Mouse (Mus musculus) urinary bladder, adult 18-20 months (tissue): ENCODE data around the gene Gusb.

ENCODE experiments used
- DNase-seq, 2 experiments: peaks; one replicate each; pipeline ENCODE4 v3.0.0; 2022; ENCODE audit warnings: low spot score in 2 of 2, mixed read lengths in 2 of 2

Gusb gene

GRCm38 (mm10) chr5:130023767-130024539, 21.1 kb upstream of the Gusb start:
- peak; percentile 76 to 87 for DNase-seq

DNA sequence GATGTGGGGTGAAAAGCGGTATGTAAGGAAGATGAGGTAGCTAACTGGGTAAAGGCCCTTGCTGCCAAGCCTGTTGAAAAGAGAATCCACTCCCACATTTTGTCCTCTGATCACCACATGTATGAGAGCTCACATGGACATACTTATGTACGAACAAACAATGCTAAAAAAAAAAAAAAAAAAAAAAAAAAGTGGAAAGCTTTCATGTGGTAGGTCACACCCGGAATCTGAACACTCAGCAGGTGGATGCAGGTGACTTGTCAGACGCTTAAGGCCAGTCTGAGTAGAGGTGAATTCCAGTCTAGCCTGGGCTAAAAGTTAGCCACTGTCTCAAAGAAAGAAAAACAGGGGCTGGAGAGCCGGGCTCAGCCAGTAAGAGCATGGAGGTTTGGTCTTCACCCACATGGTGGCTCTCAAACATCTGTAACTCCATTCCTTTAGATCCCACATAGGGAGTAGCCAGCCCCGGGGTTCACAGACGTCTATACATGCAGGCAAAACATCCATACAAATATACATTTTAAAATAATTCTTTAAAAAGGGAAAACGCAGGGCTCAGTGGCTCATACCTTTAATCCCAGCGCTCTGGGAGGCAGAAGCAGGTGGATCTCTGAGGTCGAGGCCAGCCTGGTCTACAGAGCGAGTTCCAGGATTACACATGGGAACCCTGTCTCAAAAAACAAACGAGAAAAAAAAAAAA, 20.4 kb upstream of the Gusb start:
- no peak for DNase-seq

- no peak for DNase-seq
These were observed 19.5 kb upstream of the Gusb start for GRCm38 (mm10) chr5:130022366-130022765.

DNA sequence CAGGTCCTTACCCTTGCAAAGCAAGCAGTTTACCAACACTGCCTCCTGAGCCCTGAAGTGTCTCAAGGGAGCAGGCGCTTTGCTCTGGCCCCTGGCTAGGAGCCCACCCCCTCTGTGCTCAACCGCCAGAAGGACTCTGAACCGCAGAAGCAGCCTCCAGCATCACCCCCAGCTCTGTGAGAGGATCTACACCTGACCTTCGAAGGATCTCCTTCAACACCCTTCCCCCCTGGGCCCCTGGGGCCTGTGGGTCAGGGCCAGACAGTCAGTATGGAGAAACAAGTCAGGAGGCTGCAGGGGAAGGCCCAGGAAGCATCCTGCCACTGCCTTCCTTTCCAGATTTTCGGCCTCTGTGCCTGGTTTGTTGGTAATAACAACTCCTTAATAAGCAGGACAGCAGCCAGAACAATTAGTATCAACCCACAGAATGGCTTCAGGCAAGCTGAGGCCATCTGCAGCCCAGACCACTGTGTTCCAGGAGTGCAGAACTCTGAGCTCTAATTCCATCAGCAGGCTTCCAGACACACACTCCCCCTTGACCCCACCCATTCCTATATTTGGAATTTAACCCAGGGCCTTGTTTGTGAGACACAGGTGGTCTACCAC, 18.6 kb upstream of the Gusb start:
- DNase-seq, result no peak

DNA sequence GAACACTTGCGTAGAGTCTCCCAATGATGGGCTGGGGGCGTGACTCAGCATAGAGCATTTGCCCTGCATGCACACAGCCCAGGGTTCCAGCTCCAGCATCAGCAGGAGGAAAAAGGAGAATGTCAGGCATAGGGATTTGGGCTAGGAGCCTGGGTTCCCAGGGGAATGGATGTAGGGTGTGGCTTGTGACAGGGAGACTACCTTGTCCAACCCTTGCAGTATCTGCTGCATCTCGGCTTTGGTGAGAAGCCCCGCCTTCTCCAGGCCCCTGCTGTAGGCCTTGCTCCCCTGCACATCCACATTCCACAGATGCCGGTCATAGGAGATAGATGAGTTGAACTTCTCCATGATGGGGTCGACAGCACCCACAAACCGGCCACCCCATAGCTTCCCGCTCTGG, 16.6 kb upstream of the Gusb start:
- no peak for DNase-seq

DNA sequence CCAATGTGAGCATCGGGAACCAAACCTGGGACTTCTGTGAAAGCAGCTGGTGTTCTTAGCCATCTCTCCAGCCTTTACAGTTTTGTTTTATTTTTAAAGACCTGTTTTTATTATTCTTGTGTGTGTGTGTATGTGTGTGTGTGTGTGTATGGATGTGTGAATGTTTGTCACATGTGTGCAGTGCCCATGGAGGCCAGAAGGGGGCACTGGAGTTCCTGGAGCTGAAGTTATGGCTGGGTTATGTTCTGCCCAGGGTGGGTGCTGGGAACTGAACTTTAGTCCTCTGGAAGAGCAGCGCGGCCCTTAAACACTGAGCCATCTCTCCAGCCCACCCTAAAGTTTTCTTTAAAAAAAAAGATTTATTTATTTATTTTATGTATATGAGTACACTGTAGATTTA, 12.3 kb upstream of the Gusb start:
- no peak for DNase-seq

DNA sequence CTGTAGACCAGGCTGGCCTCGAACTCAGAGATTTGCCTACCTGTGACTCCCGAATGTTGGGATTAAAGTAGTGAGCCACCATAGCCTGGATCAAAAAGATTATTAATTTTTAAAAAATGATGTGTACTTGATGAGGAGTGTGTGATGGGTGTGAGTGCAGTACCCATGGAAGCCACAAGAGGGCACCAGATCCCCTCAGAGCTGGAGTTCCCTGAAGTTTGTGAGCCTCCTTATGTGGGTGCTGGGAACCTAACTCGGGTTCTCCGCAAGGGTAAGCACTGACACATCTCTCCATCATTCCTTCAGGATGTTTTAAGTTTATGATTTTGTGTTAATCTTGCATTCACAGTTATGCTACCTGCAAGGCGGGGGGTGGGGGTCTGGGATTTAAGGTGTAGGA, 8.1 kb upstream of the Gusb start:
- no peak for DNase-seq

GRCm38 (mm10) chr5:130009784-130010183, 6.9 kb upstream of the Gusb start:
- no peak for DNase-seq

- DNase-seq, result no peak
These were observed 5.3 kb upstream of the Gusb start for GRCm38 (mm10) chr5:130008034-130008590.

GRCm38 (mm10) chr5:130007344-130007743, 4.5 kb upstream of the Gusb start:
- DNase-seq, result no peak

DNA sequence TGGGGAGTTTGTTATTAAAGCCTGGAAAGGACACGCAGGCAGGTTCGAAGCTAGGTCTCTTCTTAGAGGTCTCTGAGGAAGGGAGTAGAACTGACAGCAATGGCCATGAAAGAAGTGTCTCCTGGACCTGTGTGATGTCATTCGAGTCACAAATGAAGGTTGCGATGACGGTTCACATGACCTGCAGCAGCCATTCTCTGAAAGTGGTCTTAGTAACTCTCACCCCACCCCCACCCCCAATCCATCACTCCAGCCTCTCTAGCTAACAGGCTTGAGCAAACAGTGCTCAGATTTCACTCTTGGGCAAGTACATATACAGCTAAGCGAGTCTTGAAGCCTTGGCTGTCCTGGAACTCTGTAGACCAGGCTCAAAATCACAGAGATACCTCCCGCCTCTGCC, 380 bp upstream of the Gusb start:
- DNase-seq, result no peak

GRCm38 (mm10) chr5:130001356-130001987, 1.4 kb downstream of the Gusb start:
- no peak for DNase-seq

DNA sequence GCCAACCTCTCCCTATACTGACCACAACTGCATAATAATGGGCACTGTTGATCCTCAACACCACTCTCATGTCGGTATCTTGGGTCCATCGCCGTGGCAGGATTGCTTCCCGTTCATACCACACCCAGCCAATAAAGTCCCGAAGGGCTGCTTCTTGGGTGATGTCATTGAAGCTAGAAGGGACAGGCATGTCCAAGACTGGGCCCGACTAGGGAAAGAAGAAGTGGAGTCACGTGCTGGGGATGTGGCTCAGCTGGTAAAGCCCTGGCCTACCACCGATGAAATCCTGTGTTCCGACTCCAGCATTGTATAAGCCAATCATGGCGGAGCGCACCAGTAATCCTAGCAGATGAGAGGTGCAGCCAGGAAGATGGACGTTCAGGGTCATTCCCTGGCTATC, 2.1 kb downstream of the Gusb start:
- no peak for DNase-seq

DNA sequence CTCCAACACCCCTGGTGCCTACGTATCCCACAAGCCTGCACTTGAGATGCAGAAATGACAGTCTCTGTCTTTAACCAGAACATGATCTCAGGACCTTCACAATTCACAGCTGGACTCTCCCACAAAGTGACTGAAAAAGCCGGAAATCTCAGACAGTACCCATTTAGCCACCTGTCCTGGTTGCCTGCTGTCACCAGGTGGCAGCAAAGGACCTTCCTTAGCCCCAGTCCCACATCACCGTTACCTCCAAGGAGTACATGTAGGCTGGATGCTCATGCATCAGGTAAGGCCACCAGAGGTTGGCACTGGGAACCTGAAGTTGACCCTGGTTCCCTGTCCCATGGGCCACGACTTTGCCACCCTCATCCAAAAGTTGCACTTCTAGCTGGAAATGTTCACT, 3.8 kb downstream of the Gusb start:
- DNase-seq, result peak in 1 of 2 experiments; percentile 45

DNA sequence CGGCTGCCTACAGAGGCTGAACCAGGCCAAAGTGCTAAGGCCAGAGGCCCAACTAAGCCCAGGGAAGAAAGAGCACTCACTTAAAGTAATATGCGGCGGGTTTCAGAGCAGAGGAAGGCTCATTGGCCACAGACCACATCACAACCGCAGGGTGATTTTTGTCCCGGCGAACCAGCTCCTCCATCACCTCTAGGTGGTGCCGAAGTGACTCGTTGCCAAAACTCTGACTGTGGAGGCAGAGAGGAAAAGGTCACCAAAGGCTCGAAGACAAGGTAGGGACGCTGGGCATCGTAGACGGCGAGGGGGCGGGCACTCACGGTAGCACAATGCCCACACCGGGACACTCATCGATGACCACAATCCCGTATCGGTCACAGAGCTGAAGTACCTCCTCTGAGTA, 5.1 kb downstream of the Gusb start:
- no peak for DNase-seq

DNA sequence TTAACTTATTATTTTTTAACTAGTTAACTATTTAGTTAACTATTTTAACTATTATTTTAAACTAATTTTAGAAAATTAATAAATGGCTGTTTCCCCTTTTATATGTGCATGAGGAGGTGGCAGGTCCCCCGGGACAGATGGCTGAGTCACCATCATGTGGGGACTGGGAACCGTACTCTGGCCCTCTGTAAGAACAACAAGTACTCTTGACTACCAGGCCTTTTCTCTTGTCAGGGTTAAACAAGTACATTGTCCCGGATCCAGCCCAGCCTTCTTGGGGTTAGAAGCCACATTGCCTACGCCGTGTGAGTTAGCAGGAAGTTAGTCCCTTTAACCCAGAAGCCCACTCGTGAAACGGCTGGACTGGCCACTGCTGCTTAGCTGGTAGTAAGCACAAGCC, 7.9 kb downstream of the Gusb start:
- DNase-seq, result no peak

- no peak for DNase-seq
These were observed 9.5 kb downstream of the Gusb start for GRCm38 (mm10) chr5:129993374-129993773.

DNA sequence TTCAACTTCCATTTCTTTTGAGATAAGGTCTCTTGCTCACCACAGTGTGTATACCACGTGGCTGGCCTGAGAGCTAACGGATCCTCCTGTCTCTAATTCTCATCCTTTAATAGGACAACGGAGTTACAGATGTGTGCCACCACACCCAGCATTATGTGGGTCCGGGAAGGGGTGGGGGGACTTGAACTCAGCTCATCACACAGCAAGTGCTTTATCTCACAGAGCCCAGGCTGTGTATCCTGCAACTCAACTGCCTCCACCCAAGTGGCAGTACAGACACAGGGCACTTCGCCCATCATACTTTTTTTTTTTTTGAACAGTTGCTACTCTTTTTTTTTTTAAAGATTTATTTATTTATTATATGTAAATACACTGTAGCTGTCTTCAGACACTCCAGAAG, 11.0 kb downstream of the Gusb start:
- no peak for DNase-seq

DNA sequence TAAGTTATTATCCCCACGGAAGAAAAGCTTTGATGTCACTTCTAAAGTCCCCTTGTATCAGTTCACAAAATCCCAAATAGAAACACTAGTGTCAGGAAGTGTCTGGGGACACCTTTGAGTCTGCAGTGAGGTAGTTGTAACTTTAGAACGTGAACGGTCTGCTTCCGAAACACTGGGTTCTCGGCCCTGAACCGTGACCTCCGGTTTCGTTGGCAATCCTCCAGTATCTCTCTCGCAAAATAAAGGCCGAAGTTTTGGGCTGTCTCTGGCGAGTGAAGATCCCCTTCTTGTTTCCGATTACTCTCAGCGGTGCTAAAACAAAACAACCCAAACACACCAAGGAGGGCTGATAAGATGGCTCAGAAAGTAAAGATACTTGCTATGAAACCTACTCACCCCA, 13.5 kb downstream of the Gusb start:
- DNase-seq, result no peak

GRCm38 (mm10) chr5:129980216-129980615, 22.6 kb downstream of the Gusb start:
- no peak for DNase-seq

- DNase-seq, result no peak
These were observed 24.2 kb downstream of the Gusb start for GRCm38 (mm10) chr5:129978608-129979007.

DNA sequence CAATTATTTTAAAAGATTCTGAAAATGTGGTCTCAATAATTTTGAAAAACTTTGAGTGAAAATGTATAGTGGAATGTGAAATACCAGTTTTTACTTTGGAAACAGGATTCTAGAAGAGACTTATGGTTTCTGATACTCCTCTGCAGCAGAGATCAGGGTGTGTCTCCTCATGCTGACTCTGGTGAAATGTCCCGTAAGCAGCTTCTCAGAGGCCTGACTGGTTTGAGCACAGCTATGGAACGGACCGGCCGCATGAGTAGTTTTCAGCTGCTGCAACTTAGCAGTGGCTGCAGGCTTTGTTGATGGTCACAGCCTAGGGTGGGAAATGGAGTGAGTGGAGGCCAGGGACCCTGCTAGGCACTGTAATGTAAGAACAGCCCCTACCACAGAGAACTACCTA, 25.1 kb downstream of the Gusb start:
- no peak for DNase-seq
